Mouse (Mus musculus): ENCODE measurements around the gene Tfec. TPM values are rescaled to one million over a fixed set of nuclear protein-coding genes. Genes with fewer than 3 reads are reported as not detected.

Gene Tfec
- polyA plus RNA-seq (2014; fragmentation: Illumina TruSeq; extraction: RNeasy Lipid Tissue Mini Kit (QIAGEN cat#74804); ENCODE audit: low read depth, low replicate concordance): 1.5 TPM

DNA sequence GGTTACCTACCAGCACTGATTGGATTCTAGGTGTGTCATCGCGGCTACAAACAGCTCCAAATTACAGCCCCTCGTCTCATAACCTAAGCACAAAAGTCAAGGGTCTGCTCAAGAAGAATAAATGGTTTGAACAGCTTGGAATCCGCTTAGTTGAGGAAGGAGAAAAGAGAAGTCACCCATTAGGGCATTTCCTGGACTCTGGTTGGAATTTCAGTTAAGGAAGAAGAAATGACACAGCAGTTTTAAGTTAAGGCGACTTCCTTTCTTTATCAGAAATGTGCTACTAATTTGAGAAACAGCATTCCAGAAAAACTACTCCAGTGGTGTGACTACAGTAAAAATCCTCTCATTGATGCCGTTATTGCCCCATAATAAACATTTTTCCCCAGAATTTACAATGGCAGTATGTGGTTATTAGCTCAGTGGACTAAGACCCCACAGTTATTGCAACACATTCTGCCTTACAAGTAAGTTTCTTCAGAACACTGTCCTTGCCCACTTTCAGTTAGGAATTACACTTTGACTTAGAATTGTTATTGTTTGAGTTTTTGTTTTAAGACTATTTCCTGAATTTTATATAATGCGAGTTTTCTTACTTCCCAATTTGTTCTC, at the start of gene Tfec:
TSS of gene Tfec (minus strand) at position 191 of the 612 bp plus-strand sequence.

Other genes starting within 250 kb of the Tfec start
- 153 TPM for gene Tes, start 166.7 kb upstream of the Tfec start, polyA plus RNA-seq (2014; fragmentation: Illumina TruSeq; extraction: RNeasy Lipid Tissue Mini Kit (QIAGEN cat#74804); ENCODE audit: low read depth, low replicate concordance)

All from sigmoid colon, adult 10 weeks (tissue).